Mouse (Mus musculus) erythroblast, embryonic 14.5 days (primary cell): ENCODE results near the gene Nfib. TPM values are rescaled to one million over a fixed set of nuclear protein-coding genes. Genes with fewer than 3 reads are reported as not detected.

Experiments used
- H3K27me3 ChIP-seq: 2 replicates; pipeline ENCODE4 v1.6.1; 2012; ENCODE audit warnings: inconsistent platforms; ENCODE audit not compliant: control insufficient read depth
- H3K36me3 ChIP-seq: 2 replicates; pipeline ENCODE4 v1.6.1; 2012; ENCODE audit warnings: mild to moderate bottlenecking, inconsistent platforms; ENCODE audit not compliant: control insufficient read depth
- H3K4me1 ChIP-seq: 2 replicates; pipeline ENCODE4 v1.6.1; 2012; ENCODE audit warnings: inconsistent platforms; ENCODE audit not compliant: control insufficient read depth
- H3K4me3 ChIP-seq: replicated peaks from 2 replicates; pipeline ENCODE3; 2012; ENCODE audit warnings: moderate library complexity, mild to moderate bottlenecking, inconsistent platforms
- H3K9me3 ChIP-seq: 2 replicates; pipeline ENCODE4 v1.6.1; 2012; ENCODE audit warnings: low read length, inconsistent platforms, mixed read lengths; ENCODE audit not compliant: control insufficient read depth
- GATA1 ChIP-seq: IDR thresholded peaks from 2 replicates; pipeline ENCODE4 v1.6.1; 2012; ENCODE audit warnings: low read length, inconsistent platforms, mixed read lengths
- TAL1 ChIP-seq: IDR thresholded peaks from 3 replicates; pipeline ENCODE4 v1.6.1; 2012; ENCODE audit warnings: low read length, inconsistent platforms, mixed read lengths
- polyA plus RNA-seq: library from polyadenylated mRNA; stranded (reverse); fragments of >175 nt; gene quantifications from 2 replicates; pipeline ENCODE4 v1.2.3, GENCODE M21; 2012

Gene Nfib
- polyA plus RNA-seq, 1 experiment = not detected

DNA sequence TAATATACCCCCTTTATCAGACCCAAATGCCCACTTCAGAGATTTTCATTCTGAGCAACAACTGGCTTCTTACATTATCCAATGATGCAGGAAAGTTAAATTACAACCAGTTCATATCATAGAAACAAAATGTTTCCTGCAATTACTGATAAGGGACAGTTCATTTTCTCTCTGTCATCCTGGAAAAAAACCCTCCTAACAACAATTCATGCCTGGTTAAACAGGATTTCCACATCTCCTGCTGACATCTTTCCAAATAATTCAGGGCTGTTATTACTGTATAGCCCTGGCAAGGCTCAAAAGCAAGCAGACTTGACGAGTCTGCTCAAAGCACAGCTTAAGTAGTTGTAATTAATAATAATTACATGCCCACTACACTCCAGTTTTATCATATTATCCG, 86.5 kb downstream of the Nfib start:
- H3K9me3 ChIP-seq = no peaks in the 10 kb centered on the region
- H3K27me3 ChIP-seq = no peaks in the 10 kb centered on the region
- H3K4me1 ChIP-seq = no peaks in the 10 kb centered on the region
- no peaks in the 10 kb centered on the region for H3K36me3 ChIP-seq
- TF ChIP-seq TAL1 = no peak
- no peak for TF ChIP-seq GATA1
- H3K4me3 ChIP-seq = no peak overlapping the region

GRCm38 (mm10) chr4:82617257-82617656, 88.3 kb downstream of the Nfib start:
- no peaks in the 10 kb centered on the region for H3K27me3 ChIP-seq
- H3K36me3 ChIP-seq = no peaks in the 10 kb centered on the region
- TF ChIP-seq TAL1 = no peak
- TF ChIP-seq GATA1 = no peak
- H3K4me1 ChIP-seq = no peaks in the 10 kb centered on the region
- H3K4me3 ChIP-seq = no peak overlapping the region
- no peaks in the 10 kb centered on the region for H3K9me3 ChIP-seq

DNA sequence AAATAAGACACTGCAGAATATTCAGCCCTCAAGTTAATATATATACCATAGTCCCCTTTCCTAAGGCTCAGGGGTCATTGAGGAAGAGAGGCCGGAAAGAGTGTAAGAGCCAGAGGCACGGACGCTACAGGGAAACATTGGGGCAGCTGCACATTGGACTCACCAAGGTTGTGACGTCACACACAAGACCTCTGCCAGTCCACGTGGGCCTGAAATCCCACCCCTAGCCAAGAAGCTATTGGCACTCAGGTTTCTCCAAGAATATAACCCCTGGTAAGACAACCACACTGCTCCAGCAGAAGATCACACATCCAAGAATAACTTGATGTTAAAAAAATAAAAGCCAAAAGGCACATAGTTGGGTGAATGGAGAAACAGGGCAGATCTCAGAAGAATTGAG, 89.8 kb downstream of the Nfib start:
- no peaks in the 10 kb centered on the region for H3K27me3 ChIP-seq
- no peaks in the 10 kb centered on the region for H3K9me3 ChIP-seq
- TF ChIP-seq TAL1 = no peak
- TF ChIP-seq GATA1 = no peak
- H3K36me3 ChIP-seq = no peaks in the 10 kb centered on the region
- no peaks in the 10 kb centered on the region for H3K4me1 ChIP-seq
- H3K4me3 ChIP-seq = no peak overlapping the region

GRCm38 (mm10) chr4:82614466-82614805, 91.1 kb downstream of the Nfib start:
- TF ChIP-seq GATA1 (no peak), TAL1 (no peak)
- Histone ChIP-seq H3K27me3 (no peaks in the 10 kb centered on the region), H3K36me3 (no peaks in the 10 kb centered on the region), H3K9me3 (no peaks in the 10 kb centered on the region), H3K4me1 (no peaks in the 10 kb centered on the region), H3K4me3 (no peak overlapping the region)

GRCm38 (mm10) chr4:82613606-82614465, 91.7 kb downstream of the Nfib start:
- Histone ChIP-seq H3K27me3 (no peaks in the 10 kb centered on the region), H3K4me3 (no peak overlapping the region), H3K4me1 (no peaks in the 10 kb centered on the region), H3K36me3 (no peaks in the 10 kb centered on the region), H3K9me3 (no peaks in the 10 kb centered on the region)
- no peak for TF ChIP-seq GATA1
- no peak for TF ChIP-seq TAL1

GRCm38 (mm10) chr4:82609676-82610075, 95.9 kb downstream of the Nfib start:
- TF ChIP-seq GATA1 (no peak), TAL1 (no peak)
- Histone ChIP-seq H3K27me3 (no peaks in the 10 kb centered on the region), H3K4me3 (no peak overlapping the region), H3K36me3 (no peaks in the 10 kb centered on the region), H3K4me1 (no peaks in the 10 kb centered on the region), H3K9me3 (no peaks in the 10 kb centered on the region)

- Histone ChIP-seq H3K4me1 (no peaks in the 10 kb centered on the region), H3K4me3 (no peak overlapping the region), H3K36me3 (no peaks in the 10 kb centered on the region), H3K27me3 (no peaks in the 10 kb centered on the region), H3K9me3 (no peaks in the 10 kb centered on the region)
- no peak for TF ChIP-seq GATA1
- no peak for TF ChIP-seq TAL1
Observed at GRCm38 (mm10) chr4:82608768-82609610, 96.6 kb downstream of the Nfib start.

GRCm38 (mm10) chr4:82607266-82607665, 98.3 kb downstream of the Nfib start:
- no peaks in the 10 kb centered on the region for H3K27me3 ChIP-seq
- no peak for TF ChIP-seq GATA1
- no peak for TF ChIP-seq TAL1
- H3K36me3 ChIP-seq = no peaks in the 10 kb centered on the region
- H3K4me3 ChIP-seq = no peak overlapping the region
- H3K4me1 ChIP-seq = no peaks in the 10 kb centered on the region
- no peaks in the 10 kb centered on the region for H3K9me3 ChIP-seq

- TF ChIP-seq GATA1 (no peak), TAL1 (no peak)
- no peaks in the 10 kb centered on the region for H3K36me3 ChIP-seq
- no peaks in the 10 kb centered on the region for H3K9me3 ChIP-seq
- no peaks in the 10 kb centered on the region for H3K27me3 ChIP-seq
- no peak overlapping the region for H3K4me3 ChIP-seq
- no peaks in the 10 kb centered on the region for H3K4me1 ChIP-seq
Observed at GRCm38 (mm10) chr4:82606351-82606750, 99.2 kb downstream of the Nfib start.
